Mouse (Mus musculus): ENCODE measurements at regions not wholly inside any gene's neighbourhood (a gene's known extent, or its start where the extent isn't known, plus 50 kb on each side); places are given as distances from the start of the nearest gene placed in this dataset.

- no peak for DNase-seq (ENCODE audit: low spot score)
These were observed 68.9 kb downstream of the Tex29 start for GRCm38 (mm10) chr8:11909146-11909545.

- no peak for DNase-seq (ENCODE audit: low spot score)
These were observed 71.6 kb downstream of the Tex29 start for GRCm38 (mm10) chr8:11911639-11912450.

- no peak for DNase-seq (ENCODE audit: low spot score)
These were observed 72.3 kb downstream of the Tex29 start for GRCm38 (mm10) chr8:11912451-11913128.

GRCm38 (mm10) chr8:11913129-11913900, 73.0 kb downstream of the Tex29 start:
- no peak for DNase-seq (ENCODE audit: low spot score)

GRCm38 (mm10) chr8:11914131-11914530, 73.9 kb downstream of the Tex29 start:
- DNase-seq (ENCODE audit: low spot score) = no peak

- no peak for DNase-seq (ENCODE audit: low spot score)
These were observed 74.6 kb downstream of the Tex29 start for GRCm38 (mm10) chr8:11914681-11915474.

- DNase-seq (ENCODE audit: low spot score) = no peak
These were observed 75.4 kb downstream of the Tex29 start for GRCm38 (mm10) chr8:11915721-11916120.

GRCm38 (mm10) chr8:11919876-11920275, 79.6 kb downstream of the Tex29 start:
- no peak for DNase-seq (ENCODE audit: low spot score)

- no peak for DNase-seq (ENCODE audit: low spot score)
These were observed 82.8 kb downstream of the Tex29 start for GRCm38 (mm10) chr8:11923115-11923514.

GRCm38 (mm10) chr8:11924165-11924564, 83.9 kb downstream of the Tex29 start:
- peak; percentile 59 for DNase-seq (ENCODE audit: low spot score)

- no peak for DNase-seq (ENCODE audit: low spot score)
These were observed 102.6 kb downstream of the Tex29 start for GRCm38 (mm10) chr8:11942892-11943332.

- no peak for DNase-seq (ENCODE audit: low spot score)
These were observed 107.5 kb downstream of the Tex29 start for GRCm38 (mm10) chr8:11947766-11948165.

GRCm38 (mm10) chr8:11956268-11956667, 116.0 kb downstream of the Tex29 start:
- DNase-seq (ENCODE audit: low spot score) = no peak

GRCm38 (mm10) chr8:11957046-11957783, 116.9 kb downstream of the Tex29 start:
- no peak for DNase-seq (ENCODE audit: low spot score)

- DNase-seq (ENCODE audit: low spot score) = no peak
These were observed 117.9 kb downstream of the Tex29 start for GRCm38 (mm10) chr8:11958176-11958575.

GRCm38 (mm10) chr8:11959466-11959865, 119.2 kb downstream of the Tex29 start:
- DNase-seq (ENCODE audit: low spot score) = no peak

GRCm38 (mm10) chr8:11963575-11963974, 123.3 kb downstream of the Tex29 start:
- DNase-seq (ENCODE audit: low spot score) = no peak

- no peak for DNase-seq (ENCODE audit: low spot score)
These were observed 127.4 kb downstream of the Tex29 start for GRCm38 (mm10) chr8:11967670-11968069.

GRCm38 (mm10) chr8:11970515-11970914, 130.2 kb downstream of the Tex29 start:
- no peak for DNase-seq (ENCODE audit: low spot score)

- DNase-seq (ENCODE audit: low spot score) = no peak
These were observed 133.2 kb downstream of the Tex29 start for GRCm38 (mm10) chr8:11973436-11973835.

- DNase-seq (ENCODE audit: low spot score) = no peak
These were observed 136.8 kb downstream of the Tex29 start for GRCm38 (mm10) chr8:11977121-11977520.

All from ovary, postnatal 36 days (tissue).